Mouse (Mus musculus) spleen, adult 2 months (tissue): ENCODE data around the gene Nlrc5.

Experiments
- CTCF ChIP-seq: fragments of 200-500 bp; IDR thresholded peaks from 2 replicates; pipeline ENCODE4 v1.5.1; 2011; ENCODE audit warnings: mild to moderate bottlenecking, inconsistent platforms; ENCODE audit not compliant: insufficient read depth, insufficient read length, insufficient replicate concordance; ENCODE audit errors: extremely low read depth
- POLR2A ChIP-seq: fragments of 200-500 bp; IDR thresholded peaks from 2 replicates; pipeline ENCODE4 v1.6.1; 2011; ENCODE audit warnings: low read depth, low read length, inconsistent platforms

GRCm38 (mm10) chr8:94471281-94471680 is 37.1 kb downstream of the Nlrc5 start:
- TF ChIP-seq POLR2A (no peak), CTCF (no peak)
